Mouse (Mus musculus) right cerebral cortex, postnatal 25 days (tissue): Measurements from ENCODE around the gene Pla2g5.
A peak's percentile ranks its signal among the peaks of the same experiment; 100 is the strongest.
"Not testable (repeated sequence)": the region's sequence is repeated elsewhere in the genome, so short reads cannot be mapped to it uniquely, and the experiment has no call there.

Source experiments
- DNase-seq: peaks from one replicate; pipeline ENCODE4 v3.0.0; 2022

Gene Pla2g5

DNA sequence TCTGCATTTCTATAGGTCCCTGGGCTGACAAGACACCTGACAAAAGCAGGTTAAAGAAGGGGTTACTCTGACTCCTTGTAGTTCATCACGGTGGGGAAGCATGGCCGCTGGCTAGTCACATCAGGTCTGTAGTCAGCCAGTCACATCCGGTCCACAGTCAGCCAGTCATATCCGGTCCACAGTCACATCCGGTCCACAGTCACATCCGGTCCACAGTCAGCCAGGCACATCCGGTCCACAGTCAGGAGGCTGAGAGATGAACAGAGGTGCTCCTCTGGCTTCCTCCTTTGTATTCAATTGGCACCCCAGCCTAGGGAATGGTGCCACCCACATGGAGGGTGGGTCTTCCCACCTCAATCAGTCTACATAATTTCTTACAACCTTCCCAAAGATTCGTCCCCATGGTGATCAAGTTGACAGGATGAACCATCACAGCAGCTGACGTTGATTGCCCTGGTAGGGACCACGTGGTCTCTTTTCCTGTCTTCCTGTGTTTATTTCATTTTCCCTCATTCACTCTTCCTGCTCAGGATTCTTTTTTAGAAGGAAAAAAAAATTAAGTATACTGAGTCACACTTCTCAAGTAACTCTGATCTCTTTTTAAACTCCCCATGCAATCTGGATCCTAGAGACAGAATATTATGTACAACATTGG is at the start of gene Pla2g5:
TSS of gene Pla2g5 (minus strand) at position 139 of the 655 bp plus-strand sequence.
- DNase-seq = no peak

DNA sequence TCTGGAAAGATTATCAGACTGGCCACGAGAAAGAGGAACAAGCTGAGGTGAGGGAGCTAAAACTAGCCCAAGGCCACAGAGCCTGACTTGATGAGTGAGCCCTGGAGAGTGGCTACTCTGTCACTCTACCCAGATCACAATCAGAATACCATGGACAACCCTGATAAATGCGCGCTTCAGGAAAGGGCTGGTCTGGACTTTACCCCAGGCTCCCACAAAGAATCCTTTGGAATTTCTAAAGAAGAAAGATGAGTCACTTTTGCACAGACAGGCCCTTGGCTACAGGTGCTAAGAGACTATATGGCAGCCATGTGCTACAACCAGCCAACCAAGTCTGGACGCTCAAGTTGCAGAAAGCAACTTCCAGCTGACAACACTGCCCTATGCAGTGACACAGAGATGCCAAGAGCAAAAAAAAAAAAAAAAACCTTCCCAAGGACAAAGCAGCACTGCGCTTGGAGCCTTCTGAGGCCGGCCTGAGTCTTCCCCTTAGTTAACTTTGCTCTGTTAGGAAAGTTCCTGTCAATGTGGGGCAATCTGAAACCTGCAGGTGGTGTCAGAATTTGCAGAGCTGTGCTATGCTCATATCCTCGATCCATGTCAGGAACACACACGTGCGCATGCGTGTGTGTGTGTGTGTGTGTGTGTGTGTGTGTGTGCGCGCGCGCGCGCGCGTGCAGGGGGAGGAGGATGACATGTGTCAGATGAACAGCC is 42.5 kb upstream of the Pla2g5 start:
- DNase-seq = no peak

DNA sequence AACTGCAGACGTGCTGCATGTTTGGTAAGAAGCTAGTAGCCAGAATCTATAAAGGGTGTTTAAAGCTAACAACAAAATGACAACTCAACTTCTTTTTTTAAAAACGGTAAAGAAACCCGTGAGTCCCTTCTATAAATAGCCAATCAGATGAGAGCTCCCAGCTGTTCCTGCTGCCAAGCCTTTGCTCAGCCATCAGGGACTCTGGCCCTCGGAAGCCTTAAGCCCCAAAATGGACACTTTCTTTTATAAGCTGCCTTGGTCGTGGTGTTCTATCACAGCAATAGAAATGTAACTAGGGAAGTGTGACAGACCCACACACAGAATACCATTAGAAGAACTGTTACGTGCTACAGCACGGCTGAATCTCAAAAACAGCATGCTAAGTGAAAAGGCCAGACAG is 36.1 kb upstream of the Pla2g5 start:
- DNase-seq = no peak

DNA sequence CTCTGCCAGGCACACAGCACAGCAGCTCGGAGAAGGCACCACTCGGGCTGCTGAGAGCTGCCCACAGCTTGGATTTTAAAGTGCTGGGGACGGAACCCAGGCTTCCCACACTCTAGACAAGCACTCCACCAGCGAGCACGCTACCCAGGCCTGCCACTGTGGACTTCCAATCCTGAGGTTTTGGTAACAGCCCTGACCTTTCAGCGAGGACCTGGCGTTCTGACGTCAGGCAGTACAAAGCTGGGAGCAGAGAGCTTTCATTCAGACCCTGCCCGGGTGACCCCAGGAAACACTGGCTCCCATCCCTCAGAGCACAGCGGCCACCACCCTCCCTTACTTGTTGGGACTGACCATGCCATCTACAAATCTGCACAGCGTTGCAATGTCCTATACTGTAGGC is 30.5 kb upstream of the Pla2g5 start:
- DNase-seq = not testable (repeated sequence)

DNA sequence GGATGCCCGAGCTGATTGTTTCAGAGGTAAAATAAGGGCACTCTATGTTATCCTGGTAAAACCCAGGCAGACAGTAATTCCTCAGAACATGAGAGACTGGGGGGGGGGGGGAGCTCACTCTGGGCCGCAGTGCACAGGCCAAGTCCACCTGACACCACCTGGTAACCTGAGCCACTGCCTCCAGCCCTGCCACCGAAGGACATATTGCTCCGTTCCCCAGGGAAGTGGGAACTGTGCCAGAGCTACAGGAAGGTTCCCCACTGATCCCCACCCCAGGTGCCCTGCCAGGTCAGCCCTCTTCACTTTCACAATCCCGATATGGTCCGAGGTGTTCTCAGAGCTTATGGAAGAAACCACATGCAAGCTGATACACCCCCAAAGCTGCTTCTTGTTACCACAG is 29.4 kb upstream of the Pla2g5 start:
- no peak for DNase-seq

DNA sequence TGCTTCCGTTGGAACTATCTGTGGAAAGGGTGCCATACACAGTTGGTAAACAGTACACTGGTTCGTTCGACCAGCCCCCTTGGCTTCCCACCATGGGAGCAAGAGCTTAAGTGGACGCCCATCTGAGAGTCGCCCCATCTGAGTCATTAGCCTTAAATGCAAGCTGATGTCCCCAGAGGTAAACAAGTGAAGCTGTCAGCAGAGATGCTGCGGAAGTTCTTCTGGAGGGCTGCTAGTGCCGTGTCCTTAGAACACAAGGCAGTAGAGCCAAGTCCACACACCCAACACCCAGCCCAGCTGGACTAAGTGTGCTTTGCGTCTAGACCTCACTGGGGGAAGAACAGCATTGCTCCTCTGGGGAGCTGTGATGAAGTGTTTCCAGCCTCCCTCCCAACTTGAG is 26.4 kb upstream of the Pla2g5 start:
- DNase-seq = no peak

DNA sequence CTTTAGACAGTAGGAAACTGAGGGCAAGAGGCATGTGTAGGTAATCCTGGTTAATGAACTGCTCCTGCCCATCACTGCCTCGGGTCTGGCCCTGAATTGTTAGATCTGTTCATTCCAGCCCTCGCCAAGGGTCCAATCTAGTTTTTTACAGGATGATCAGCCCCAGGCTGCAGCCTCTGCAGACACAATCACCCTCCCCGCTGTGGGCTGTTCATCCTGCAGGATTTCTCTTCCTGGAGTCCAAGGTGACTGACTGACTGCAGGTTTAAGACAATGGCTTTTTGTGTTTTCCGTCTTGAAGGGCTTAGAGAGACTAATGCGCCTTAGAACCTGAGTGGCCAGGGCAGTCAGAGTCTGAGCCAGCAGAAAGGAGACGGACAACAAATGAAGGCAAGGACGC is 25.9 kb upstream of the Pla2g5 start:
- no peak for DNase-seq

DNA sequence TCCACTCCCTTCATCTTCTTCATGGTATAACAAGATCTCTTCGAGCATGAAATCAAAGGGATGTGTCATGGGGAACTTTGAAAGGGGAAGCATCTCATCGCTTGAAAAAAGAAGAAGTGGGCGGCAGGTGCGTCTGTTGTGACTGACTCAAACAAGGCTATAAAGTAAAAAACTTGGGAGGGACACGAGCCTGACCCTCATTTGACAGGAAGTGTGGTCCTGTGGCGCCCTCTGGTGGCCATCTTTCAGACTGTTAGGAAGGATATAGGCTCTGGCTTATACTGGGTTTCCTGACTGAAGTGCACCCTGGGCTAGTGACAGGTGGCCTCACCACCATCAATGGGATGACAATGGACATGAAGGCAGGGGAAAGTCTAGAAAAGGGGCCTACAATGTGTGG is 21.0 kb upstream of the Pla2g5 start:
- peak; percentile 78 for DNase-seq

DNA sequence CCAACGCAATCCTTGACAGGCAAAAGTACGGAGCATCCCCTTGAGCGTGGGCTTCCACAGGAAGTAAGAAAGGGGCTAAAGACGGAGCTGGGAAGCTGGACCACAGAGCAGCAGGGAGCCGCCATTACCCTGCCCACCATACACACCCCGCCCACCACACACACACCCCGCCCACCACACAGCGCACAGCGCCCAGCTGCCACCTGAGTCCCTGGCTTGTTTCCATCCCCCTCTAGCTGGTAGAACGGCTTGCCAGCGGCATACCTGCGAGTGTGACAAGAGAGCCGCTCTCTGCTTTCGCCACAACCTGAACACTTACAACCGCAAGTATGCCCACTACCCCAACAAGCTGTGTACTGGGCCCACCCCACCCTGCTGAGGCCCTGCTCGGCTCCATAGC is 18.9 kb upstream of the Pla2g5 start:
- DNase-seq = peak; percentile 68

DNA sequence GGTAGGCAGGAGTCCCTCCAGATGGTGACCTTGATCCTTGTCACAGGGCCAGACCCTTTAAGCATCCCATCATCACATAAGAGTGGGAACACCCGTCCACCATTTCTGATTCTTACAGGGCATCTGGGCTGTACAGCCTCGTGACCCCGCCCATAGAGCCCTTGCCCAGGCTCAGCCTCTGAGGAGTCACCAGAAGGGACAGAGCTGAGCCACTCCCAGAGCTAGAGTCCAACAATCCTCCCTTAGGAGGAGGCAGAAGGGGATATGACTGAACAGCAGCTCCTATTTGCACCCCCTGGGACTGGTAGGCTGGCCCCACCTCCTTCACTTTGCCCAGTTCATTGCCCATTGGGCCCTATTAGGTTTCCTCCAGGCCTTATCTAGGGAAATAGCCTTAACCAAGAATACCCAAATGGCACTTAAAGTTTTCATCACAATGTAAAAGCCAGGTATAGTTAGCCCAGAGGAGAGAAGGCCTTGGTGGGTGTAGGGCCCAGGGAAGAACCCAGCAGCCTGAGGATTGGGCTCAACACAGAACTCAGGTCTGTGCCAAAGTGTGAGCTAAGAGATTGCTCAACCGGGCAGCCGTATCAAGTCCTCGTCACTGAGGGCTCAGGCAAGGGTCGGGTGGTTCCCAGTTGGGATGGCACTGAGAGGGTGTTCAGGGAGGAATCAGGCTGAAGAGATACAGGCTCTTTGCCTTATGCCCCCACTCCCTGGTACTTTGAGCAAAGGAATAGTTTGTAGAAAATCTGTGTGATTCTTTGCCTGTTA is 17.7 kb upstream of the Pla2g5 start:
- no peak for DNase-seq

DNA sequence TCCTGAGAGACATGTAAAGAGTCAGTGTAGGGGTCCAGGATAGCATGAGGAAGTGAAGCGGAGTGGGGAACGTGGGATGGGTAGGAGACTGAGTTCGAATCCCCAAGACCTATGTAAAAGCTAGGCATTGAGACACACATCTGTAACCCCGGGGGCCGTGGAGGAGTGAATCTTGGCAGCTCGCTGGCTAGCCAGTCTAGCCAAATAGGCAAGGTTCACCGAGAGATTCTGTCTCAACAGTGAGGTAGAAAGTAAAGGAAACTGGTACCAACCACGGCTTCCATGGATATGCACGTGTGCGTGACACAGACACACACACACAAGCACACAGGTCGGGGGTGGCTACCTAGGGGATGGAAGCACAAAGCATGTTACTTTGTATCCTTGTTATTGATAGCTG is 16.5 kb upstream of the Pla2g5 start:
- DNase-seq = no peak

DNA sequence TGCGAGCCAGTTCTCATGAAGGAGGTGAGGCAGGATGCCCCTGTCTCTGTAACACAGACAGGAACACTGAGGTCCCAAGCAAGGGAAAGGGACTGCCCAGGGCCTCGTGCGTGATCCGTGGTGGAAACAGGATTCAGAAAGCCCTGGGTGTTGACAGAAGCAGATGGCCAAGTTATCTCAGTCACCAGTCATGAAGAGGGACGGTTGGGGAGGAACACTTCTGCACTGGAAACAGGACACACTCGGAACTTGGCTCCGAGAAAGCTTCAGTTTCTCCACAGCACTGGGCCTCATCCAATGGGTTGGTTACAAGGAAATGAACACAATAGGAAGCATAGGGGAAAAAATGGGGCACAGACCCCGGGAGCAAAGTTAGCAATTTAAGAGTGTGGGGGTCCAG is 15.5 kb upstream of the Pla2g5 start:
- DNase-seq = no peak

DNA sequence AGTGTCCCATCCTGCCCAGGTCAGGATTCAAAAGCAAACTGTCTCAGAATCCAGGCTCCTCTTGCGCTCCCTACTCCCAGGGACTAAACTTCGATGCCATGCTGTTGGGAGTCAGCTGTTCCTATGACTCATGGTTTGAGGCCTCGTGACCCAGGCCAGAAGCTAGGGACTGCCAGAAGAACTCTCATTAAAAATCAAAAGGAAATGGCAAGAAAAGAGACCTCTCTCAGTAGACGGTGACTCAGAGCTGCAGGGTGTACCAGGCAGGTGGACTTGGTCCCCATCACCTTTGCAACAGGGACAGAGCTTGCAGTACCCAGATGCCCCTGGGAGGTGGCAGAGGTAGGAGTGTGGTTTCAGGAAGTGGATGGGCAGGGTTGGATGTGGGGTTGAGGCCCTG is 14.4 kb upstream of the Pla2g5 start, which contains the start of gene Pla2g2e:
TSS of gene Pla2g2e (plus strand) at position 212 of the 400 bp plus-strand sequence.
- no peak for DNase-seq

DNA sequence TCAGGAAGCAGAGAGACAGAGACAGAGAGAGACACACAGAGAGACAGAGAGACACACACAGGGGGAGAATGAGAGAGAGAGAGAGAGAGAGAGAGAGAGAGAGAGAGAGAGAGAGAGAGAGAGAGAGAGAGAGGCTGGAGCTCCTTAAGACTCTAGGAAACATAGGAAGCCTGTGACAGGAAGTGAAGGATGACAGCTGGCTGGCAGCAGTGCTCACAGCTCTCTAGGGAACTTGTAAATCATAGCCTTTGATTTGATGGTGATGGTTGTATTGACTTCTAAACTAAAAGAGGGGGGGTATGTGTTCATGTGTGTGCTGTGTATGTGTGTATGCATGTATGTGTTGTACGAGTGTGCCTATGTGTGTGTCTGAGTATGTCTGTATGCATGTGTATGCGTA is 12.7 kb upstream of the Pla2g5 start:
- DNase-seq = no peak

DNA sequence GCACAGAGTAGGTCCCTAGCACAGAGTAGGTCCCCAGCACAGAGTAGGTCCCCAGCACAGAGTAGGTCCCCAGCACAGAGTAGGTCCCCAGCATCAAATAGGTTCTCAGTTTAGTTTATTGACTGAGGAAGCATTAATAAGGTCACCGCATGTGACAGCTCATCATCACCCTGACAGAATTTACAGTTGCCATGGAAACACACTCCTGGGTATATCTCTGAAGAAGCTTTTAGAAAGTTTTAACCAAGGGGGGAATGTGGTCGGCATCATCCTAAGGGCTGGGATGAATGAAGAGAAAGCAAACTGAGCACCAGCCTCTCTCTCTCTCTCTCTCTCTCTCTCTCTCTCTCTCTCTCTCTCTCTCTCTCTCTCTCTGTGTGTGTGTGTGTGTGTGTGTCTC is 12.0 kb upstream of the Pla2g5 start:
- not testable (repeated sequence) for DNase-seq

DNA sequence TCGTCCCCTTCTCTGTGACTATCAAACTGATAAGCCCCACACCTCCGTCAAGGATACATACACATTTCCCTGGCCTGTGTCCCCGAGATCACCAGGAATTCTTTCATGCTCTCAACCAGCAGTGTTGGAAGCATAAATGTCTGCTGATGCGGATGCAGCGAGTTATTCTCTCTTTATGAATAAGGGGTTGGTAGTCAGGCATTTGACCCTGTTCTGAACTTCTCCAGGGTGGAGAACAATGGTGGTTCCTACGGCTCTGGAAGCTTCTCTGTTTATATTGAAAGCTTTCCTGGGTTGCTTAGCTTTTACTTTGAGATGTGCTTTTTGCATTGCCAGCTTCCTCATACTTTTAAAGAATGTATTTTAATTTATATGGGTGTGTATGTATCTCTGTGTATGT is 10.6 kb upstream of the Pla2g5 start, which contains the start of gene Gm13030:
TSS of gene Gm13030 (minus strand) at position 101 of the 400 bp plus-strand sequence.
- no peak for DNase-seq

DNA sequence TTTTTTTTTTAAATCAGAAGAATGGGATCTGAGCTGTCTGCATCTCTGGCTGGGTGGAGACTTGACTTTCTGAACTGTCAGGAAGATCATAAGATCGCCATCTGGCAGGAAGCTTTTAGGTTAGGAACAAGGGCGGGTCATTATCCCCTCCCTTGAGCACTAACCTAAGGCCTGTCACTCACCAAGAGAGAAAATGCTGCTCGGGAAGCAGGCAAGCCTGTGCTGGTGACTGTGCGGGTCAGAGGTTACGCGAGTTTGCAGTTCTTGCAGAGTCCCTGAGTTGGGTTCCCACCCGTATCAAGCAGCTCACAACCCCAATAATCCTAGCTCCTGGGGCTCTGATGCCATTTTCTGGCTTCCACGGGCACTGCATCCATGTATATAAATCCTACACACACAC is 5.4 kb upstream of the Pla2g5 start:
- DNase-seq = no peak

DNA sequence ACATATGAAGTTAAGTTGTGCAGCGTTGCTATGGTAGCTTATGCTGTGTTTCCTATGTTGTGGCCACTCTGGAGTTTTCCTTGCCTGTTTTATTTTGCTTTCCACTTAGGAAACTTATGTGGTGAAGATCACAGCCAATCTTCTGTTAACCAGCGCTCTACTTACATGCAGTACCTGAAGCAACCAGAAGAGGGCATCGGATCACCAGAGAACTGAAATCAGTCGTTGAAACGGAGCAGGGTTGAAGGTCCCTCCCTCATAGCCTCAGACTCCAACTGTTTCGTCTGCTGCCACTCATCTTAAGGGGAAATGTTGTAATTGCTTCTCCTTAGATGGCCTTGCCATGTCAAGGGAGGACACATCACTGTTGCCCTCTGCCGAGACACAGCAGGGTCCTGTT is 3.1 kb upstream of the Pla2g5 start:
- DNase-seq = peak; percentile 46

DNA sequence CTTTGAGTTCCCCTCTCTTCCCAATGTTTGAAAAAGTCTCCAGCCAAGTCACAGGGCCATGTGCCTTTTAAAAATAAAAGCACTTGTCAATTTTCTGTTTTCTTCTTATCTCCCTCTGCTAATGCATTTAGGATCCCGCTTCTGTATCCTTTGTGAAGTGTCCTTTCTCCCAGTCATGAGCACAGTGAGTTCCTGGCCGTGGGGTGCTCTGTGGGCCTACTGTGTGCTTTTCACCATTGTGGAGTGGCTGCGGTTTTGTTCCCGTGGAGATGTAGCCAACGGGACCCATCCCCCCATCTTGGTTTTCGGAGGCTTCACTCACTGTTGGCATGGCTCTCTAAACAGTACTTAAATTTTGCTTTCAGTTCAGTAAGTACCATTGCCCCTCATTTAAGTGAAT is 2.7 kb upstream of the Pla2g5 start:
- DNase-seq = no peak

DNA sequence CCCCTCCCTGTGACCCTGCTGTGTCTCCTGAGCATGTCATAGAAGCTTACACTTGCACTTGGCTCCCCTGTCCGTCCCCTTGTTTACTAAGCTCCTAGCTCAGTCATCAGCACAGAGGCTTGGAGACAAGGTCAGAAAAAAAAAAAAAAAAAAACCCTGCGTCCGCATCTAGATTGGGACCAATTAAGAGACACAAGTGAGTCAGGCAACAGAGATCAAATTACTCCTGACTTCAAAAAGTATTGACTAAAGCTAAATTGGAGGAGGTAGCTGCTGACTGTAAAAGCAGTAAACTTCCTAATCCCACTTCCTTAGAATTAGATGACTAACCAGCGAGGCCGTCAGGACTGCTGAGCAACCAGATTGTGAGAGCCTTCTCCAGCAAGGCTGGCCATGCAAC is 1.8 kb upstream of the Pla2g5 start:
- no peak for DNase-seq

DNA sequence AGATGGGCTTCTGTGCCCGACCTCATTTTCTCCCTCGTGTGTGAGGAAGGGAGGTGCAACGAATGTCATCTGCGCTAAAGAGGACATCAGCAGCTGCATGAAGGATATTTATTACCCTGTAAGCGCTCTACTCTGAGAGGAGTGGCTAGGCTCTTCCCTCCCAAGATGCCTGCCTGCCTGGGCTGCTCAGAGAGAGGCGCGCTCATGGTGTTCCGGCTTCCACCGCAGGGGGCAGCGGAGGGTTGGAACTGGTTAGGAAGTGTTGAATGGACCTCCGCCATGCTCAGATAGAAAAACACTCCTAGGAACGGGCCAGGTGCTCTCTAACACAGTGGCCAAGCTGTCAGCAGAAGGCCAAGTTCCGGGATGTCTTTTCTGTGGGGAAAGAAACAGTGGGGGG is 3.6 kb downstream of the Pla2g5 start:
- peak; percentile 70 for DNase-seq

DNA sequence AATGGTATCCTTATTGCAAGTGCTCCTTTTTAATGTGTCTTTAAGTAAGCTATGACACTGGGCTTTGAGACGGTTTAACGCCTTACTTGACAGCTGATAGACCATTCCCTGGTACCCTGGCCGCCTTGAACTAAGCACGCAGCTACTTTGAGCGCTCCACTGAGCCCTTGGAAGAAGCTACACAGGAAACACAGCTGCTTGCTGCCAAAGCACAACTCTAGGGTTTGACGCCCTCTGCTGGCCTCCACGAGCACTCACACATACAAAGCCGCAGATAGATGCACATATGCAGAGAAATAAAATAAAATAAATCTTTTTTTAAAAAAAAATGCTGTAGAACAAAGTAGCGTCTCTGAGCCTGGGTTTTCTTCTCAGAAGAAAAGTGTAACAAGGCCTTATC is 4.0 kb downstream of the Pla2g5 start:
- no peak for DNase-seq

DNA sequence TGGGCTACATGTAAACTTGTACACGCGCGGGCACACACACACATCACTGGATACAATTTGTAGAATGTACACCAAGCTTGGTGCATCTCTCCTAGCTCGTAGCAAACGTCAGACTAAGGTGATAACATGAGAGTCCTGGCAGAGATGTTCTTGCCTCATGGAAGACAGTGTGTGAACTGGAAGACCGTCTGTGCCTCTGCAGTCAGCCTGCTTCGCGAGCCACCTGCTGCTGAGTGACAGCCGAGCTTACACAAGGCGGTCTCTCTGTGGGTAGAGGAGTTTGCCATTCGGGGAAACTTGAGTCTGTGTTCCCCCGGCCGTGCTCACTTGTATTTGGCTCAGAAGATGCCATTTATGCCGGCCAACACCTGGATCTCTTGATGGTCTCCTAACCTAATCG is 4.8 kb downstream of the Pla2g5 start:
- no peak for DNase-seq

DNA sequence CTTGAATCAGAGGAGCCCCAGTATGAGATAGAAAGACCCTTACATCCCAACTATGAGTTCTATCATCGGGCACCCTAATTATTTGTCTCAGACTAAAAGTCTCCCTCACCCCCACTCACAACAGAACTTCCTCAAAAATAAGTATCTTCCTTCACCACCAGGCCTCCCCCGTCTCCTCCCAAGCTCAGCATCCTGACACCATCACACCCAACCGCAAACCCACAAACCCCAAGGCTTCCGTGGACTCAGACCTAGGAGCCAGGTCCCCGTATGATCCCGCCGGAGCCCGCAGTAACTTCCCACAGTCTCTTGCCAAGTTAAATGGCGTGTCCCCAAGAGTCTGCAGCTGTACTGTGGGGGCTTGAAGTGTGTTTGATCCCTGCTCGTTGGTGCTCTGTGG is 5.7 kb downstream of the Pla2g5 start:
- no peak for DNase-seq
